Mouse (Mus musculus): ENCODE results near the gene Fam124b. TPM values are rescaled to one million over a fixed set of nuclear protein-coding genes. Genes with fewer than 3 reads are reported as not detected.

Gene Fam124b
- total RNA-seq, 2 experiments from 2014 or later: 0.32 to 0.63 TPM

- TF ChIP-seq CTCF (IDR thresholded peaks at IDR 0.05): peak; percentile 31
- intact Hi-C loops (cut with DNase I): no loop called here
- no peak overlapping the region for H3K27ac ChIP-seq
- no peak overlapping the region for H3K4me3 ChIP-seq
- no peak for DNase-seq (ENCODE audit: extremely low spot score in 1 of 2, low spot score in 2 of 2)
Observed at GRCm38 (mm10) chr1:80230612-80231011, 12.3 kb upstream of the Fam124b start.

DNA sequence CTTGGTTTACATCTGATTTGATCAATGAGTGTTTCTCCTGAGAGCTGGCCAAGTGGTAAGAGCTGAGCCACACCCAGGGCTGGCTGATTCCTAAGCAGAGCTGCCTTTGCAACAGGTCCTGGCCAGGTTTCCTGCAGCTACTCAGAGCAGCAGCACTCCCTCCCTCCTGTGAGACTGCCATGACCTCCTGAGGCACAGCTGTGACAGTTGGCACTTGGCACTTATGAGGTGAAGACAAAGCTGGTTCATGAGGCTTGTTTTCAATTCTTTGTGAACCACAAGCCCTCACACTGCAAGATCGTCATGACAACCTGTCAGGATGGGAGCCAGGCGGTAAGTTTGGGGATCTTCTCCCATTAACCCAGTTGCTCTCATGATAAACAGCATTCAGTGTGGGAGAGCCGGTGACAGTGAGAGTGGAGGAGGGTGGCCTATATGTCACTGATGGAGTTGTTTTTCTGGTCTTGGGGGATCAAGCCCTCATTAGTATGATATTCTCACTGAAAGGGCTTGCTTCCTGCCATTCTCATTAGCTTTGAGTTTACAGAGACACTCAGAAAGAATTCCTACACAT lies 6.7 kb upstream of the Fam124b start:
- no peak for TF ChIP-seq CTCF (IDR thresholded peaks at IDR 0.05)
- no peak overlapping the region for H3K4me3 ChIP-seq
- DNase-seq (ENCODE audit: extremely low spot score in 1 of 2, low spot score in 2 of 2): no peak
- no peak overlapping the region for H3K27ac ChIP-seq
- intact Hi-C loops (cut with DNase I): no loop called here

DNA sequence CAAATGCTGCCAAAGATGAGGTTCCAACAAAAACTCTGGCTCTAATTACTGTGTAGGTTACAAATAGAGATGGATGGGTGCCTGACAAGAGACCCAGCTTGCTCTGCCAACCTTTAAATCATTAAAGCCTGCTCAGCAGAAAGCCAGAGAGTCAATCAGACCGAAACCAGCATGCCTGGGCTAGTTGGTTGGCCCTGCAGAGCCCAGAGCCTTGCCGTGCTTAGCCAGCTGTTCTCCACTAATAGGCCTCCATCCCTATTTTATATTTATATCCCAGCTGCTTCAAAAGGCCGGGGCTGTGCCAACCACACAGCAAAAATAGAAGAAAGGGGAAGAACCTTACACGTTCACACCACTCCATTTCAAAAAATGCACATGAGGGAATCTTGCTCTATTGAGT lies 2.9 kb upstream of the Fam124b start:
- Histone ChIP-seq H3K4me3 (no peak overlapping the region), H3K27ac (no peak overlapping the region)
- no peak for TF ChIP-seq CTCF (IDR thresholded peaks at IDR 0.05)
- intact Hi-C loops (cut with DNase I): no loop called here
- DNase-seq (ENCODE audit: extremely low spot score in 1 of 2, low spot score in 2 of 2): no peak

GRCm38 (mm10) chr1:80213826-80214225 lies 4.4 kb downstream of the Fam124b start:
- intact Hi-C loops (cut with DNase I): no loop called here

DNA sequence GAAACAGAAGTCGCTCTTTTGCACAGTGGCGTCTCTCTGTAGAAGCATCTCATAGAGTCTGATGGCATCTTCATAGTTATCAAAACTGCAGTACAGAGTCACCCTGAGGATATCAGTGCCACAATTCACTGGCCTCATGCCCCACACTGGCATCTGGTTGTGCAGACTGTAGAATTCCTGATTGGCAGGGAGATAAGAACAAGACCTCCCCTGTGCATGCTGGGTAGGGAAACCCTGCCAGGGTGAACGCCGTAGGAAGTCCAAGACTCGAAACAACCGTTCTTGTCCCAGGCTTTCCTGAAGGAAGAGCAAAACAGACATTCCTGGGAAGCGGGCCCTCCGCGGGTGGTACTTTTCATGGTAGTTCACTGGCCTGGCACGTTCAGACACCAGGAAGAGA lies 5.1 kb downstream of the Fam124b start:
- DNase-seq (ENCODE audit: extremely low spot score in 1 of 2, low spot score in 2 of 2): no peak
- TF ChIP-seq CTCF (IDR thresholded peaks at IDR 0.05): no peak
- Histone ChIP-seq H3K4me3 (peak overlapping the region; percentile 7; the same call in 1 of the 2 replicates), H3K27ac (no peak overlapping the region)
- intact Hi-C loops (cut with DNase I): no loop called here

More at GRCm38 (mm10) chr1:80213826-80214225, 4.4 kb downstream of the Fam124b start:
- no peak for DNase-seq (ENCODE audit: extremely low spot score in 1 of 2, low spot score in 2 of 2)
- Histone ChIP-seq H3K27ac (no peak overlapping the region), H3K4me3 (peak overlapping the region; percentile 0; the same call in 1 of the 2 replicates)
- TF ChIP-seq CTCF (IDR thresholded peaks at IDR 0.05): no peak

GRCm38 (mm10) chr1:80202314-80202713 lies 16.0 kb downstream of the Fam124b start:
- no peak for DNase-seq (ENCODE audit: extremely low spot score in 1 of 2, low spot score in 2 of 2)
- no peak for TF ChIP-seq CTCF (IDR thresholded peaks at IDR 0.05)
- H3K4me3 ChIP-seq: no peak overlapping the region
- intact Hi-C loops (cut with DNase I): no loop called here
- no peak overlapping the region for H3K27ac ChIP-seq

DNA sequence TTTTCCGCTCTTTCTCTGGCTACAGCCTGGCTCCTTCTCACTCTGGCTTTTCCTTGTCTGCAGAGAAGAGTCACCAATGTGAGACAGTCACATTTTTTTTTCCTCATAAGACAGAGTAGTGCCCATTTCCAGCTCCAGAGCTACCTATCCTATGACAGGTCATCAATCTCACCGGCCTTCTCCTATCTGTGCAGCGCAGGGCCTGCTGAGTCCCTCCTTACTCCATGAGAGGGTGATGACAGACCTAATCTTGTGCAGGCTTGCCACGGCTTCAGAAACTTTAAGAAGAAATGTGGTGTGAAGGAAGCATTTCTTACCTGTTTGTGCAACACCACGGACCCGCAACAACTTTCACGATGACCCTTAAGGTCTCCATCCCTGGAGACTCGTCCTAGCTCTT lies 25.4 kb downstream of the Fam124b start:
- Histone ChIP-seq H3K27ac (no peak overlapping the region), H3K4me3 (no peak overlapping the region)
- intact Hi-C loops (cut with DNase I): no loop called here
- no peak for DNase-seq (ENCODE audit: extremely low spot score in 1 of 2, low spot score in 2 of 2)
- TF ChIP-seq CTCF (IDR thresholded peaks at IDR 0.05): no peak

DNA sequence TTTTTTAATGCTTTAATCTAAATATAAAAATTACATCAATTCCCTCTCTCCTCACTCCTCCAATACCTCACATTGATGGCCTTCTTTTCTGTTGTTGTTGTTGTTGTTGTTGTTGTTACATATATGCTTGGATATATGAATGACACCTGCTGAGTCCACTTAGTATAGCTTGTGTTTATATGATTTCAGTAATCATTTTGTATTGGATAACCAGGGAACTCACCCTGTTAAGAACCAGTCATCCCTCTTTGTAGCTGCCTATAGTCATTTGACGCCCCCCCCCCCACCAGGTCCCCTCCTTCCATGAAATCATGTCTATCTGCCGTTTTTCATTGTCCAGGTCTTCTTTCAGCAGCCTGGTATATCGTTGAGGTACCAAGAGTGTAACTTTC lies 36.9 kb downstream of the Fam124b start:
- no peak for DNase-seq (ENCODE audit: extremely low spot score in 1 of 2, low spot score in 2 of 2)
- Histone ChIP-seq H3K27ac (no peak overlapping the region), H3K4me3 (no peak overlapping the region)
- no peak for TF ChIP-seq CTCF (IDR thresholded peaks at IDR 0.05)
- intact Hi-C loops (cut with DNase I): loop anchor here (2.0 to 5.0 kb wide), 4 partner anchors 227 to 1121 kb away; no protein-coding TSS in a partner anchor

DNA sequence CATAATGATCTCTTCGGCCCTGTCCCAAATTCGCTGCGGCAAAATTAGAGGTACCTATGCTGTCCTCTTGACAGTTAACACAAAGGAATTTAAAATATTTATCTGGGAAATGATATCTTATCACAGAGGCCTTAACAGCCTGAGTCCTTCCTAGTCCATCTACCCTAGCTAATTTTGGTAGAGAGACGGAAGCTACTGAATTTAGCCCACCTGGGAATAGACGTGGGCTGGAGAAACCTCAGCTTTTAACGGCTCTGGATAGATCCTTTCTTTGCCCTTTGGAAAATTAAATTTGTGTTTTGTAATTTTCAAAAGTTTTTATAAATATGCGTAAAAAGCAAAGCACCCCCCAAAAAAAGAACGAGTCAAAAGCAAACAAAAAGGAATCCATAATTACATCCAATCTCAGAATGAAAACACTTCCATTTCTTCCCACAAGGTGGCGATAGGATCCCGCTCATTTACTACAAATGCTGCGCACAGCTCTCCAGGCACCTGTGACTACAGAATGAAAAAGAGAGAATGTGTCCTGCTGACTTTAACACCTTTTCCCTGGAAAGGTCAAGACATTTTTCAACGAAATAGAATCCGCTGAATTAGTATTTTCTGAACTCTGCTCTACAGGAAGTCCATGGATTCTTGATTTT lies 37.4 kb downstream of the Fam124b start:
- peak; percentile 49 to 56 for DNase-seq (ENCODE audit: extremely low spot score in 1 of 2, low spot score in 2 of 2)
- intact Hi-C loops (cut with DNase I): loop anchor here (2.0 to 5.0 kb wide), 4 partner anchors 228 to 1121 kb away; no protein-coding TSS in a partner anchor
- peak; percentile 94 for TF ChIP-seq CTCF (IDR thresholded peaks at IDR 0.05)

DNA sequence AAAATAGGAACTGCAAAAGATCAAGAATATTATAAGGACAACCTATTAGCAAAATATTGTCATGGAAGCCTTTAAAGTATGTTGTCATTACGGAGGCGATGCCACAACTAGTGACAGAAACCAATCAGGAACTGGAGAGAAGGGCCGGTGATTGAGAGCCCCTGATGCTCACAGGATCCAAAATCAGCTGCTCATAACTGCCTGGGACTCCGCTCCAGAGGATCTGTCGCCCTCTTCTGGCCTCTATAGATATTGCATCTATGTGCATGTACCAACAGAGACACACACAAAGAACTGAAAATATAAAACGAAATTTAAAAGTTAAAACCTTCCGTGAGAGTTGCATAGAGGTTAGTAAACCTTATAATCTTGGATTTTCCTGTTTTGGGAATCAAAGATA lies 38.1 kb downstream of the Fam124b start:
- Histone ChIP-seq H3K27ac (no peak overlapping the region), H3K4me3 (no peak overlapping the region)
- intact Hi-C loops (cut with DNase I): loop anchor here (2.0 to 5.0 kb wide), 4 partner anchors 229 to 1122 kb away; no protein-coding TSS in a partner anchor
- peak; percentile 44 for TF ChIP-seq CTCF (IDR thresholded peaks at IDR 0.05)
- DNase-seq (ENCODE audit: extremely low spot score in 1 of 2, low spot score in 2 of 2): peak in 1 of 2 experiments; percentile 20

More for the DNA sequence above, 37.4 kb downstream of the Fam124b start:
- Histone ChIP-seq H3K4me3 (no peak overlapping the region), H3K27ac (no peak overlapping the region)

DNA sequence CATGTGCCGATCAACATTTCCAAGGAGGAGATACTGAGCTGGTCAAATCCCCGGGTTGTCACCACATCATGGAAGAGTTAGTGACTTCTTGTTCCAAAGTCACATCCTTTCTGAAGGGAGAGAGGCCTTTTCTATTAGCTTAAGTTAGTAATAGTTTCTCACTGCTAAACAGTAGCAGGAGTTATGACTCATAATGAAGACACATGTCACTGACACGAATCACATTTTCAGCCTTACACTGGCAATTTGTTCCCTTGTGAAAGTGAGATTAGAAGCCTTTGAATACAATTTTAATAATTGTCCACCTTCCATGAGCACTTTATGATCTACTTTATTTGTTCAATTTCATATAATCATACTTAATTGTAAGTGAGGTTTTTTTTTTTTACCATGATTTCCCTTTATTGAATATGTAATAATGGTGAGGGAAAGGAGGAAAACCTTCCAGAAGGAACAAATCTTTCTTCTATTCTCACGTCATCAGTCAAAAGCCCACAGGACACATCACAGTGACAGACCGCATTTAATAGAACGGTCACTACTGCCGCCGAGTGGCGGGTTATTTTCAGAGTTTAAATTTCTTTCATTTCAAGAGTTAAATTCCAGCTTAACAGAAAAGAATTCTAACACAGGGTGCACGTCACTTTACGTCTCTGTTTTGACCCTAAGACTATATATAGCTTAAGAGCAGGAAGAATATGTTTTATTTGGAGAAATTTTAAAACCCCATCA lies 40.5 kb downstream of the Fam124b start:
- Histone ChIP-seq H3K27ac (no peak overlapping the region), H3K4me3 (no peak overlapping the region)
- intact Hi-C loops (cut with DNase I): loop anchor here (1.0 kb wide), 1 partner anchor 391 kb away; no protein-coding TSS in a partner anchor
- TF ChIP-seq CTCF (IDR thresholded peaks at IDR 0.05): peak; percentile 45
- DNase-seq (ENCODE audit: extremely low spot score in 1 of 2, low spot score in 2 of 2): no peak

GRCm38 (mm10) chr1:80167706-80168105 lies 50.6 kb downstream of the Fam124b start:
- DNase-seq (ENCODE audit: extremely low spot score in 1 of 2, low spot score in 2 of 2): no peak
- no peak for TF ChIP-seq CTCF (IDR thresholded peaks at IDR 0.05)
- no peak overlapping the region for H3K27ac ChIP-seq
- intact Hi-C loops (cut with DNase I): no loop called here
- no peak overlapping the region for H3K4me3 ChIP-seq

All from left cerebral cortex, adult 2 months (tissue).